Mouse (Mus musculus) heart, embryonic 11.5 days (tissue): ENCODE results near the gene Rab31. TPM values are rescaled to one million over a fixed set of nuclear protein-coding genes. Genes with fewer than 3 reads are reported as not detected.

Experiments
- ATAC-seq: fragments of 200-750 bp; cut with Nextera tagmentation; replicated peaks from 2 replicates; pipeline ENCODE4 v1.8.0; 2017; ENCODE audit warnings: moderate library complexity; ENCODE audit not compliant: insufficient number of reproducible peaks, low FRiP score, low TSS enrichment
- H3K27ac ChIP-seq: fragments of 300-500 bp; sonication (generic); 2 replicates; pipeline ENCODE4 v1.5.1; 2014; ENCODE audit warnings: mild to moderate bottlenecking, low read depth, low read length
- H3K27me3 ChIP-seq: fragments of 300-500 bp; sonication (generic); 2 replicates; pipeline ENCODE4 v1.6.1; 2014; ENCODE audit warnings: mild to moderate bottlenecking, low read length, mixed read lengths; ENCODE audit not compliant: control insufficient read depth, insufficient read depth
- H3K36me3 ChIP-seq: fragments of 300-500 bp; sonication (generic); 2 replicates; pipeline ENCODE4 v1.6.1; 2014; ENCODE audit warnings: mild to moderate bottlenecking, low read length, moderate library complexity, mixed read lengths; ENCODE audit not compliant: control insufficient read depth, insufficient read depth
- H3K4me1 ChIP-seq: fragments of 300-500 bp; sonication (generic); 2 replicates; pipeline ENCODE4 v1.6.1; 2014; ENCODE audit warnings: low read length; ENCODE audit not compliant: control insufficient read depth, insufficient read depth
- H3K4me2 ChIP-seq: fragments of 300-500 bp; sonication (generic); 2 replicates; pipeline ENCODE4 v1.6.1; 2014; ENCODE audit warnings: mild to moderate bottlenecking, moderate library complexity
- H3K4me3 ChIP-seq: fragments of 300-500 bp; sonication (generic); 2 replicates; pipeline ENCODE4 v1.5.1; 2014; ENCODE audit warnings: low read depth, low read length
- H3K9ac ChIP-seq: fragments of 300-500 bp; sonication (generic); 2 replicates; pipeline ENCODE4 v1.6.1; 2014; ENCODE audit warnings: mild to moderate bottlenecking, low read depth, low read length, moderate library complexity
- H3K9me3 ChIP-seq: fragments of 300-500 bp; sonication (generic); replicated peaks from 2 replicates; pipeline ENCODE4 v1.6.1; 2016; ENCODE audit warnings: low read length; ENCODE audit not compliant: control insufficient read depth
- WGBS: fragments of 180-500 bp; shearing (Covaris S2); extraction: QIAGEN DNeasy Blood & Tissue Kit; methylation state at CpG from one replicate; pipeline ENCODE4 v1.1.7; 2014; ENCODE audit not compliant: insufficient replicate concordance; 5-methylcytosine and 5-hydroxymethylcytosine counted together
- polyA plus RNA-seq: library from polyadenylated mRNA; unstranded; fragments of >200 nt; fragmentation: Nextera tagmentation; extraction: Ambion mirVana; gene quantifications from 2 replicates; pipeline ENCODE4 v1.2.1, GENCODE M21; 2014

The Rab31 gene
- polyA plus RNA-seq, 1 experiment from 2014 or later = 33.2 TPM

DNA sequence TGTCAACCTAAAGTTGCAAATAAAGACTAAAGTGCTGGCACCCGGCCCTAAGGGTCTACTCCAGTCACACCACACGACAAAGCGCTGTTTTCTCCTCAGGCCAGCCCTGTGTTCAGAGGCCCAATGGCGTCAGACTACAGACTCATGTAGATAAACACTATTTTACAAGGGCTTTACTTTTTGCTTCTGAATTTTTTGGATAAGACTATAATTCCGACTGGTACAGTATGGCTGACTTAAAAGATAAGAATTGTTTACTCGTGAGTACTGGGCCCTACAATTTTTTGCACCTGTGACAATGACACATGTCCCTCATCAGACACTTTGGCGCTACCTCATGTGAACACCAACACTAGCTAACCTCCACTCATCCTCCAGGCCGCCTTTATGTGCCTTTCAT, 116.5 kb downstream of the Rab31 start:
- WGBS = 81% methylated on average over 8 of the region's 8 CpGs
- Histone ChIP-seq H3K27me3 (no peaks in the 10 kb centered on the region), H3K9me3 (no peaks in the 10 kb centered on the region), H3K4me1 (no peaks in the 10 kb centered on the region), H3K27ac (no peak overlapping the region), H3K36me3 (no peaks in the 10 kb centered on the region; the same call in 1 of the 2 replicates), H3K4me3 (no peak overlapping the region), H3K9ac (no peak overlapping the region), H3K4me2 (no peak overlapping the region)
- no peak for ATAC-seq

DNA sequence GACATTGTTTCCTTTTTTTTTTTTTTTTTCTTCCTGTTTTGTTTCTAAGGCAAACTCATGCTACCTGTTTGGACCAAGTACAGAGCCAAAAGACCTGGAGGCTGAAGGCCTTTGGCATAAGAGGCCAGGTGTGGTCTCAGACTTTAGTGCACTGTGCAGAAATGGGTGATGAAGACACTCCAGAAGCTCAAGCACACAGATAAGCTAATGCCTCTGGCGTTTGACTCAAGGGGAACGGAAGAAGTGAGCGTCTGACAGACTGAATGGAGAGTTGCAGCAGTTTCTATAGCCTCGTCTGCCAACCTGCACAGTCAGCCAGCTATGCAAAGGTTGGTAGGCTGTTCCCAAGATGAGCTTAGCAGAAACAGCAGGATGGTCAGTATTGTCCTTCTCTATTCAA, 116.9 kb downstream of the Rab31 start:
- Histone ChIP-seq H3K9me3 (no peaks in the 10 kb centered on the region), H3K27me3 (no peaks in the 10 kb centered on the region), H3K27ac (no peak overlapping the region), H3K4me1 (no peaks in the 10 kb centered on the region), H3K4me2 (no peak overlapping the region), H3K9ac (no peak overlapping the region), H3K4me3 (no peak overlapping the region), H3K36me3 (no peaks in the 10 kb centered on the region; the same call in 1 of the 2 replicates)
- no peak for ATAC-seq
- WGBS = 34% methylated on average over 4 of the region's 4 CpGs

DNA sequence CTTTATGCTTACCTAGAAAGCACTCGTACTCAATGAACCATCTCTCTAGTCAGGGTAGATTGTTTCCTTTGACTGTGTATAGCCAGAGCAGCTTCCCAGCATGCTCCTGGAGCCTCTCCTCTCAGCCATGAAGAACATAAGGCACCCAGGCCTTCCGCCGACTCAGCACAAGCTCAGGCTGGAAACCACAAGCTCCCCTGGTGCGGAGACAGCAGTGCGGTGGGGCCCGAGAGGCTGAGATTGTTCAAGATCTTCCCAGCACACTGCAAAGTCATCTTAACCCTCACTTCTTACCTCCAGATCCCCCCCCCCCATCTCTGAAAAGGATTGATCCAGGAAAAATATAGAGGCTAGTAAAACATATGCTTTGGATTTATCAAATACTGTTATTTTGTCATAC, 122.0 kb downstream of the Rab31 start:
- no peaks in the 10 kb centered on the region for H3K27me3 ChIP-seq
- 77% methylated on average over 6 of the region's 6 CpGs for WGBS
- no peak overlapping the region for H3K9ac ChIP-seq
- no peak overlapping the region for H3K4me3 ChIP-seq
- H3K36me3 ChIP-seq = no peaks in the 10 kb centered on the region; the same call in 1 of the 2 replicates
- ATAC-seq = no peak
- H3K4me2 ChIP-seq = no peak overlapping the region
- peaks cover 5% of the 10 kb centered on the region; the same call in 1 of the 2 replicates for H3K4me1 ChIP-seq
- no peaks in the 10 kb centered on the region for H3K9me3 ChIP-seq
- H3K27ac ChIP-seq = no peak overlapping the region

DNA sequence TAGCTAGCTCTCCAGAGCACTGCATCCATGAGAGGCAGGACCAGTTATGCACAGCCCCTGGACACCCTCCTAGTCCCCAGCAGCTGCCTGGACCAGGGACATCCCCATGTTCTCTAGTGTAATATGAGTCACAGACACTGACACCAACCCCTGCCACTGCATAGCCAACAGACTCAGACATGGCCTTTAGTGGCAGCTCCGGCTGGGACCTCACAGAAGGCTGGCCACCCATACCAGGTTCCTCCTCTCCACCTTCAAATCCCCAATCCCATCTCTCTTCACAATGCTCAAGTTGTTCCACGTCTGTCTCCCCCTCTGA, 123.4 kb downstream of the Rab31 start:
- no peak for ATAC-seq
- 76% methylated on average over 2 of the region's 2 CpGs for WGBS

DNA sequence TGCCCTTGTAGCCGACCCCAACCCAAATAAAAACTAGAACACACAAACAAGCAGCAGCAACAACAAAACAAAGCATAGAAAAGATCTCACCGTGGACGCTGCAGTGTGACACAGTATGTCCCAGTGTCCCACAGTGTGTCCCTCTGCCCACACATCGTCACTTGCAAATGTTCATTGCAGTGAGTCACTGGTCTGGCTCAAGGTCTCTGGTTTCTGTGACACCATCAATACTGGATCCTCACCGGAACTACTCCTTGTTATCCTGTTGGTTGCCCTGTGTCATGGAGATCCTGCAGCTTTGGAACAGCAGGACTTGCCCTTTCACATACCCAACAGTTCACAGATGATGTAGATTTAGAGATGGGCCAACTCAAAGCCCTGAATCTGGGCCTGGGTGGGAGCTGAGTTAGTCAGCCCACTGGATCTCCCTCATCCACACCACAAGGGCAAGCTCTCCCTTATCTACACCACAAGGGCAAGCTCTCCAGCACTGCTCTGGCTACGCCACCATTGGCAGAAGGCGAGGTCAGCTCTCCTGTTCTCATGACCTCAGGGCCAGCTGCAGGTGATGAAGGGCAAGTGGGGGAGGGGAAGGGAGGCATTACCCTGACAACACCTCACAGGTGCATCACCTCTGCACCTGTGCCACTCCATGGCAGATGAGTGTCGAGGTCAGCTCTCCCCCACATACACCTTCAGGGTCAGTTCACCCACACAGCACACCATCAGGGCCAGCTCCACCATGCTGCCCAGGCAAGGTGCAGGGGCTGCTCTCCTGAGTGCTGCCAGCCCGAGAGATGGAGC, 124.0 kb downstream of the Rab31 start:
- WGBS = 75% methylated on average over 9 of the region's 9 CpGs
- ATAC-seq = no peak; the same call in 1 of the 2 replicates
- Histone ChIP-seq H3K36me3 (no peaks in the 10 kb centered on the region; the same call in 1 of the 2 replicates), H3K27me3 (no peaks in the 10 kb centered on the region), H3K4me3 (no peak overlapping the region), H3K4me1 (peaks cover 5% of the 10 kb centered on the region; the same call in 1 of the 2 replicates), H3K27ac (no peak overlapping the region), H3K9me3 (no peaks in the 10 kb centered on the region), H3K9ac (no peak overlapping the region), H3K4me2 (no peak overlapping the region)

More for the DNA sequence above, 123.4 kb downstream of the Rab31 start:
- H3K27me3 ChIP-seq = no peaks in the 10 kb centered on the region
- peaks cover 5% of the 10 kb centered on the region; the same call in 1 of the 2 replicates for H3K4me1 ChIP-seq
- H3K4me2 ChIP-seq = no peak overlapping the region
- H3K36me3 ChIP-seq = no peaks in the 10 kb centered on the region; the same call in 1 of the 2 replicates
- H3K9me3 ChIP-seq = no peaks in the 10 kb centered on the region
- H3K4me3 ChIP-seq = no peak overlapping the region
- H3K27ac ChIP-seq = no peak overlapping the region
- H3K9ac ChIP-seq = no peak overlapping the region

DNA sequence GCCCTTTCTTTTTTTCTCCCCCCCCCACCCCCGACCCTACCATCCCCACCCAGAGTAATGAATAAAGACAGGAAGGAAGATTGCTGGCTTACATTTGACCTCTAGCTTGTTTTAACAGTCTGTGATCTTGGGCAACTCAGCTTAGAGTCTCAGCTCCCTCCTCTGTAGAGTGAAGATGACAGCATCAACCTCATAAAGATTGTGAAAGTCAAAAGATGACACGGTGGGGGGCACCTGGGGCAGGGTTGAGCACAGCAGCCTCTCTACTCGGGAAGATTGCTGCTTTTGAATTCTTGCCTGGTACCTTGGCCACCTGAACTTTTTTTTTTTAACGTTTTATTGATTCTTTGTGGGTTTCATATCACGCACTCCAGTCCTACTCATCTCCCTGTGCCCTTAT, 124.6 kb downstream of the Rab31 start:
- Histone ChIP-seq H3K36me3 (no peaks in the 10 kb centered on the region; the same call in 1 of the 2 replicates), H3K27me3 (no peaks in the 10 kb centered on the region), H3K9me3 (no peaks in the 10 kb centered on the region), H3K4me2 (no peak overlapping the region), H3K4me1 (peaks cover 8% of the 10 kb centered on the region; the same call in 1 of the 2 replicates), H3K4me3 (no peak overlapping the region), H3K9ac (no peak overlapping the region), H3K27ac (no peak overlapping the region)
- WGBS = 66% methylated on average over 5 of the region's 5 CpGs
- ATAC-seq = no peak

DNA sequence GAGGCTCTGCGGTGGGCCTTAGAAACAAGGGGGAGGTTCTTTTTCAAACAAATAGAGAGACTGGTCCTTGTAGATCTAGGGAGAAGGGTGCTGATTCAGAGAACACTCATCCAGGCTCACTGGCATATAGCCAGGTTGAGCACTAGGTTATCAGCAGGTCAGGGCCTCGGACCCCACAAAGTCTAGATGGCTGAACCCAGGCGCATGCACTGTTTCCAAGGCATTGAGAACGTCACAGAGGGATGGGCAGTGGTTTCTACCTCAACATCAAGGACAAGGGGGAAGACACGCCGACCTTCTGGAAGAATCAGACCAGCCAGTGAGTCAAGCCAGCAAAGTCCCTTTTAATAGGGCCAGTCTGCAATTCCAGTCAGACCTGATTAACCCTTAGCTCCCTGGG, 125.3 kb downstream of the Rab31 start:
- no peak overlapping the region for H3K27ac ChIP-seq
- no peaks in the 10 kb centered on the region for H3K9me3 ChIP-seq
- no peak overlapping the region for H3K9ac ChIP-seq
- no peaks in the 10 kb centered on the region for H3K27me3 ChIP-seq
- peaks cover 9% of the 10 kb centered on the region; the same call in 1 of the 2 replicates for H3K4me1 ChIP-seq
- 56% methylated on average over 6 of the region's 6 CpGs for WGBS
- ATAC-seq = no peak
- H3K4me3 ChIP-seq = no peak overlapping the region
- H3K4me2 ChIP-seq = no peak overlapping the region
- no peaks in the 10 kb centered on the region; the same call in 1 of the 2 replicates for H3K36me3 ChIP-seq

DNA sequence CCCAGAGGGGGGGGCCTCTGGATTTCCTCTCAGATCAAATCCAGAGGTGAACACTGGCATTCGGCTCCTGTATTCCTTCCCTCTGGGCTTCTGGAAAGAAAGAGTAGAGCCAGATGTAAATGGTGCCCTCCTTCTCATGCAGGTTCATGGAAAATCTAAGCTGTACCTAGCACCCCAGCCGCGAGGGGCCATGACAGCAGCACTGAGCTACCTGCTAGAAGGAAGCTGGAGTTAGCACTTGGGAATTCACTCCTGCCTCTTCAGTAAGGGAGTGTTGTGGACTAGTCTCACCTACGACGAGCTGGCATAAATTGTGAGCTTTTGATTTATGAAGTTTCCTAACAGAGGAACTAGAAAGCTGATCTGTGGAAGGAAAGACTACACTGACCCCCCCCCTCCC, 129.0 kb downstream of the Rab31 start:
- Histone ChIP-seq H3K4me3 (no peak overlapping the region), H3K27ac (no peak overlapping the region), H3K9me3 (no peaks in the 10 kb centered on the region), H3K4me2 (no peak overlapping the region), H3K27me3 (no peaks in the 10 kb centered on the region), H3K9ac (no peak overlapping the region), H3K36me3 (no peaks in the 10 kb centered on the region), H3K4me1 (peaks cover 4% of the 10 kb centered on the region; the same call in 1 of the 2 replicates)
- WGBS = 75% methylated on average over 5 of the region's 5 CpGs
- ATAC-seq = no peak
